Mouse (Mus musculus) left cerebral cortex, postnatal 36 days (tissue): ENCODE results near the gene Plek2. TPM values are rescaled to one million over a fixed set of nuclear protein-coding genes. Genes with fewer than 3 reads are reported as not detected.

Source experiments
- total RNA-seq, 2 experiments: library from RNA; stranded (reverse); gene quantifications; 2 replicates each; pipeline ENCODE4 v1.2.3; 2021

The Plek2 gene
- total RNA-seq, 2 experiments from 2014 or later, result not detected

Other genes with a start within 250 kb of the Plek2 start
- gene Fam71d, start 215.4 kb downstream of the Plek2 start, total RNA-seq, result 1 to 10 TPM in 1 of 2 experiments, under 1 TPM in 1; 0.57 to 1.2 TPM
- 10 to 100 TPM; 21.3 to 31.9 TPM for gene Mpp5, start 158.1 kb downstream of the Plek2 start, total RNA-seq
- 100 to 1,000 TPM; 288 to 293 TPM for gene Atp6v1d, start 45.3 kb downstream of the Plek2 start, total RNA-seq
- 10 to 100 TPM; 44.8 to 49.8 TPM for gene Eif2s1, start 45.1 kb downstream of the Plek2 start, total RNA-seq
- 10 to 100 TPM; 29.6 to 33.1 TPM for gene Tmem229b, start 100.7 kb upstream of the Plek2 start, total RNA-seq
- 10 to 100 TPM; 11.3 to 23.6 TPM for gene Plekhh1, start 122.2 kb upstream of the Plek2 start, total RNA-seq
- gene Pigh, start 182.7 kb upstream of the Plek2 start, total RNA-seq, result 10 to 100 TPM in 1 of 2 experiments, 1 to 10 TPM in 1; 9.3 to 10.8 TPM
- gene Arg2, start 223.8 kb upstream of the Plek2 start, total RNA-seq, result 1 to 10 TPM; 2.9 to 3.0 TPM